Mouse (Mus musculus) embryo, embryonic 10 days (tissue): ENCODE data around the gene Ube2c.

Experiments
- DNase-seq: peaks from one replicate; pipeline ENCODE4 v3.0.0-alpha.2; 2015; ENCODE audit warnings: low spot score

The Ube2c gene

DNA sequence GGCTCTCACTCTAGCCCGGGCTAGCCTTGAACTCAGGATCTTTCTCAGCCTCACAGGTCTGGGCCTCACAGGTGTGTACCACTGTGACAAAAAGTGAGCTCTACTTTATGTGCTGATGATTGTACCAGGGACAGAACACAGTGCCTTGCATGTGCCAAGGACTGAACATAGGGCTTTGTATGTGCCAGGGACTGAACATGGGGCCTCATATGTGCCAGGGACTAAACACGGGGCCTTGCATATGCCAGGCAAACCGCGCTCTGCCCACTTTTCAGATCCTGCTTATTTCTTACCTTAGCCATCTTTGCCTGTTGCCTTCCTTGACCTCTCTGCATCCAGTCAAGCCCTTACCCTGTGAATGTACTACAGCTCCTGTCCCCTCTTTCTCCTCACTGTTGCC, 7.7 kb upstream of the Ube2c start:
- no peak for DNase-seq

DNA sequence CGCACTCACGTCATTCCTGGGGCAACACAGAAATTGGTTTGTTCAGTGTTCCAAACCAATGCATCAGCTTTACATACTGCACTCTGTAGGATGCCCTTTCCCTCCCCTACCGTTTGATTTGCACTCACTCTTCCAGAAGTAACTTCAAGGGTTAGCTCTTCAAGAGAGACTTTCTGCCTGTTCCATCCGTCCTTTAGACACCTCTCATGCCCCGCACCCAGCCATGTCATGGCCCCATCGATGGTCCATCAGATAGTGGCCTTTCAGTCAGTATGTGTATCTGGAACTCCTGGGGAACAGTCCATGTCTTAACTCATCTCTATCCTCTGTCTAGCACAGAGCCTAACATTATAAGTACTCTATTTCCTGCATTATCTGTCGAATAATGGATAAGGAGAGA, 7.1 kb upstream of the Ube2c start:
- no peak for DNase-seq

DNA sequence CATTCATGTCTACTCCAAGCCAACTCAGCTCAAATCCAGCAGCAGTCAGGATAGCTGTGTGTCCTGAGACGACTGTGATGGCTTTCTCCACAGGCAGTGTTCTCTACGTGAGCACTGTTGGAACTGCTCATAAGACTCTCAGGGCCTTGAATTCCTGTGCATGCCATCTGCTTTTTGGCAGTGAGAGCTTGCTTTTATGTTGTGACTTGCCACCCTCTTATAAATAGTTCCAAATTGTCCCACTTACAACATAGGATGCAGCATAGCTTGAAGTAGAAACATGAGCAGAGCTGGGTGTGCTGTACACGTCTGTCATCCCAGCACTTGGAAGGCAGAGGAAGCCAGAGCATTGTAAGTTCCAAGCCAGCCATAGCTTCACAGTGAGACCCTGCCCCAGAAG, 3.9 kb upstream of the Ube2c start:
- DNase-seq: no peak

DNA sequence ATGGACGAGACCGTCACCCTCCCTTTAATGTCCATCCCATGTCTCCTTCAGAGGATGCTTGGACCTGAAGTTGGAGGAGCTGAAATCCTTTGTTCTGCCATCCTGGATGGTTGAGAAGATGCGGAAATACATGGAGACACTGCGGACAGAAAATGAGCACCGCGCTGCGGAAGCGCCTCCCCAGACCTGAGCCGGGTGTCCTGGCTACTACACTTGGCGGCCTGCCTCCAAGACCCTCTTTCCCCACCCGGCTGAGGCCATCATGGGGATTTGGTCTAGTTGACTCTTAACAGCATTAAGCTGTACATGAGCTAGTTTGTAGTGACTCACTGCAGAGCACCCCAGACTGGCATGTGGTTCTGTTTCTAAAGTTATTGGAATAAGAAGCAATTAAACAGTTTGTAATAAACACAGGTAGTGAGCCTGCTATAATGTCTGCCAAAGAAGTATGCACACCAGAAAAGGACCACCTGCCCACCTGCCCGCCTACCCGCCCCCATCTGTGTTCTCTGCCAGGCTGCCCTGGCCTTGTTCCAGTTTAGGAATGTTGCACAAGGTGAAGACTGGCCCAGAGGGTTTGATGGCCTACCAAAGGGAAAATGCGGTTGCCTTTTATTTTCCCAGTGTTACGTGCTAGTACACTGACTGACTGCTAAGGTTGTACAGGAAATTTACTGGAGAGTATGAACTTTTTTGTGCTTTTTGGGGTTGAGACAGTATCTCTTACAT, 1.7 kb upstream of the Ube2c start:
- no peak for DNase-seq

DNA sequence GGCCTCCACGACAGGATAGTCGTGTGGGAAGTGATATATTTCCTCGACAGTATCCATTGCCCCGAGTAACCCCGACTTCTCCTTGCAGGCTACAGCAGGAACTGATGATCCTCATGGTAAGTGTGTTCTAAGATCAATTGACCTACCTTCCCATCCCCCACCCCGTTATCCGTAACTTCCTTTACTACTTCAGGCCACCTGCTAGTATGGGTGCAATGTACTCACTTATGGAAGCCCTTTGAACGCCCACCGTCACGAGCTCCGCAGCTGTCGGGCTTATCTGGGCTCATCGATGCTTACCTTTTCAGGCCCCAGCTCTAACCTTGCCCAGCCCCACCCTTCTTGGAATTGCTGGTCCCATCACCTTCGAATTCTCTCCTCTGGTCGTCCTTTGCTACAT, 581 bp downstream of the Ube2c start:
- DNase-seq: no peak

DNA sequence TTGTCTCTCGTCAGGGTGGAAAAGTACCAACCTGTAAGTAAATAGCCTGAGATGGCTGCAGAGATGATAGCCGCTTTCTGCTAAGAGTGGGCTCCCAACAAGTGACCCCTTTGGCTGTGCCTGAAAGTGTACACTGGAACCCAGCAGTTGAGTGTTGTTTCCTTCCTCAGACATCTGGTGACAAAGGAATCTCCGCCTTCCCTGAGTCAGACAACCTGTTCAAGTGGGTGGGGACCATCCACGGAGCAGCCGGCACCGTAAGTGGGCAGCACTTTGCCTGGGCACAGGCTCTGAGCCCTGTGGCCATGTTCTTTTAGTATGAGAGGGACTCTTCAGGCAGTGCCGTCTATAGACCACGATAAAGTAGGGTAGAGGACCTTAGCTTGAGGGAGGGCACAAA, 1.4 kb downstream of the Ube2c start:
- no peak for DNase-seq

DNA sequence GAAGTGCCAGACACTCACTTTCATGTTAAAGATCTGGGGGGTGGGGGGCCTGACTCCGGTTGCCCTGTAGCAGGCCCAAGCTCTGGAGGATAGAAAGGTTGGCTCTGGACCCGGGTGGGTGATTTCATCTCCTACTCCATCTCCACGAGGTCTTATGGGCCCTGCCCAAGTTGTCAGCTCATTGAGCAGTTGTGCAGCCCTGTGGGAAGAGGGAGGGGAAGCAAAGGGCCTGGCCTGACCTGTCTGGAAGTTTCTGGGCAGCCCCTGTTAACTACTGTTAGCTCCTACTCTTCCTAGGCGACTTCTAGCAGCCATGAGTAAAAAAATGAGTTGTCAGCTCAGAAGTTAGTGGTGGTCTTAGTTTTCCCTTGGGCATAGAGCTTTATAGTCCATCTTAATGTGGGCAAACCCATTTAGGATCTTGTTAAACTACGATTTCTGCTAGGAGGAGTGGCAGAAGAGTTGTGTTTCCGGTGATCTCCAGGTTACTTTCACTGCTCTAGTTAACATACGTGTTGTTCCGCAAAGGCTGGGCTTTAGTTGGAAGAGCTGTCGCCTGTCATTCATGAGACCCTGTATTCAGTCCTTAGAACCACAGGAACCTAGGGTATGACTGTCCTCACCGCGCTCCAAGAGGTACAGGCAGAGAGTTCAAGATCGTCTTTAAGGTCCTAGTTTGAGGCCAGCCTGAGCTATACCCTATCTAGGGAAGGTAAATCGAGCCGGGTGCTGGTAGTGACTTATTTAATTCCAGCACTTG, 3.7 kb downstream of the Ube2c start:
- no peak for DNase-seq

DNA sequence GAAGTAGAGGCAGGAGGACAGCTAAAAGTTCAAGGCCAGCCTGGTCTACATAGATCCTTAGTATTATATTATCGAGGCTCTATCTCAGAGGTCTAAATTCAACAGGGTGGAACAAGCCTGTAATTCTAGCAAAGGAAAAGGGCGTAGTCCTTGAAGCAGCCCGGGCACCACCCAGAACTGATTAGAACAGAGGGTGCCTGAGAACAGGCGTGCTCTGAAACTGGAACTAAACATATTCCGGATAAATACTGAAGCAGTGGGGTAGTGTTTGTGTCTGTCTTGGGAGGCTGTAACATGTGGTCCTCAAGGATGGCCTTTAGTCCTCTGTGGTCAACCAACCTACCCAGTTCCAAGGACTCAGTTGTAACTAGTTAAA, 4.3 kb downstream of the Ube2c start:
- no peak for DNase-seq

DNA sequence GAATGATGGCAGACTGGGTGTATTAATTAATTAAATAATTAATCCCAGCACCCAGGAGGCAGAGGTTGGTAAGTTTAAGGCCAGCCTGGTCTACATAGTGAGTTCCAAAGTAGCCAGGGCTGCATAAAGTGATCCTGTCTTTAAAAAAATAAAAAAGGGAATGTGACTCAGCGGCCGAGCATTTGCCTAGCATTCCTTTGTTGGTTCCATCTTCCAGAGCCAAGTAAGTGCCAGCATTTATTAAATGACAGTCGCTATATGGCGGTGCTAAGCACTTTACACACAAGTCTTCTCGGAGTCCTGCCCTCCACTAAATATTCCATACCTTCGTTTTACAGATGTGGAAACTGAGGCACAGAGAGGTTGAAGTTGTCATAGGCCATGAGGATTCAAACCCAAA, 6.4 kb downstream of the Ube2c start:
- no peak for DNase-seq

DNA sequence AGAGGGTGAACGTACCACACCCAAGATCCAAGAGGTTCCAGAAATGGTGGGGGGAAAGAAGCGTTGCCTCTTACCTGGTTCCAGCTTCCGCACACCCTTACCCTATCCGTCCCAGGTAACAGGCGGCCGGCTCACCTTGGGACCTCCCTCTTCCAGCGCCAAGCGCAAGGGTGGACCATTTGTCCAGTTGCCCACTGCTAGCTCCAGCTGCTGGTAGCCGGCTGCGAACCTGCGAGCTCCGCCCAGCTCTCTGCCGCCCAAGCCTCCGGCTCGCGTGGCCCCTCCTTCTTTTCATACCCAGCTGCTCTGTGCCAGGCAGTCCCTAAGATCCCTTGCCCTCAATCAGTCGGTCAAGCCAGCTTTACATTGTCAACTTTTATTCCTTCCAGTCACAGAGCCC, 7.1 kb downstream of the Ube2c start:
- DNase-seq: no peak

DNA sequence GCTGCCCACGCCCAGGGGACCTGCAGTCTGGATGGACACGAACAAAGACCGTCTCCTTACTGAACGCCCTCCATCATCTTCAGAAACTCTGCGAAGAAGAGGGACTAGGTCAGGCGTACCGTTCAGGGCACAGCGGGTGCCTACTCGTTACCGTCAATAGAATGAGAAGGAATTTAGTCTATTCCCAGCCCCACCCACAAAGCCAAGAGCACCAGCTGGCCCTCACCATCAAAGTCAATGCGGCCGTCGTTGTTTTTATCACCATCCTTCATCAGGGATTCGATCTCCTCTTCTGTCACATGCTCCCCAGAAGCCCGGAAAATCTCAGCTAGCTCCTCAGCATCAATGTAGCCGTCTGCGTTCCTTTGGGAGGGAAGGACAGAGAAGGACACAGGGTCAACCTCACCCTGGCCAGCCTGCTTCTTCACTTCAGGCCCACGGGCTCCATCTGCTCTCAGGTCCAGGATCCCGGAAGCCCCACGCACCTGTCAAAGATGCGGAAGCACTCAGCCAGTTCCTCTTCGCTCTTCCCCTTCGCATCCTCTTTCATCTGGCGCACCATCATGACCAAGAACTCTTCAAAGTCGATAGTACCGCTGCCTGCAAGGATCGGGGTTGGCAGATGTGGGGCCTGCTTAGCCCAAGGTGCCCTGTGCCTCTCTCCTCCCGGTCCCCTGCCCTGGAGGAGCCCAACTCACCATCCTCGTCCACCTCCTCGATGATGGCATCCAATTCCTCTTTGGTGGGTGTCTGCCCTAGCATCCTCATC, 7.7 kb downstream of the Ube2c start:
- DNase-seq: no peak

DNA sequence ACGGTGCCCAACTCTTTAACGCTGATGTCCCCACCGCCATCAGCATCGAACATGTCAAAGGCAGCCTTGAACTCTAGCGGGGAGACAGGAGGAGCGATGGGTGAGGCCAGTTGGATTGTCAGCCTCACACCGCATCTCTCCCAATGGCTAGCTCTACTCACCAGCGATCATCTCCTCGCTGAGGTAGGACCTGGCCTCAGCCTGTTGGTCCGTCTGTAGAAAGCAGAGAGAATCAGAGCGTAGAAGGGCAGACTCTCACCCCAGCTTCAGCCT, 8.3 kb downstream of the Ube2c start:
- no peak for DNase-seq

DNA sequence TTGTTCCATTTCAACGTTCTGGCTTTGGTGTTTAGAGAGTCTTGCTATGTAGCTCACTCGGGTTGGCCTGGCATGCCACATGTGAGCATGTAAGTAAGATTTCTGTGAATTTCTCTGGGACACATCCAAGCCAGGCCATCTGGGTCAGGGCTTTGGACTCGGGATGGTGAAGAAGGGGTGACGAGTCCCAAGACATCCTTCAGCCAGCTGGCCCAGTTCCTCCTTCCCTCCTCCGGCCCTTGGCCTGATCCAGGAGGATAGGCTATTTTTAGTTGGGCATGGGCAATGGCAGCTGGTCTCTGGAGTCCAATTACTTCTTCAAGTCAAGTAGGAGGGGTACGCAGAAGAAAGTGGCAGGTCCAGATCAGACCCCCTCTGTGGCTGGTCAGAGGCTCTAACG, 9.1 kb downstream of the Ube2c start:
- DNase-seq: no peak

DNA sequence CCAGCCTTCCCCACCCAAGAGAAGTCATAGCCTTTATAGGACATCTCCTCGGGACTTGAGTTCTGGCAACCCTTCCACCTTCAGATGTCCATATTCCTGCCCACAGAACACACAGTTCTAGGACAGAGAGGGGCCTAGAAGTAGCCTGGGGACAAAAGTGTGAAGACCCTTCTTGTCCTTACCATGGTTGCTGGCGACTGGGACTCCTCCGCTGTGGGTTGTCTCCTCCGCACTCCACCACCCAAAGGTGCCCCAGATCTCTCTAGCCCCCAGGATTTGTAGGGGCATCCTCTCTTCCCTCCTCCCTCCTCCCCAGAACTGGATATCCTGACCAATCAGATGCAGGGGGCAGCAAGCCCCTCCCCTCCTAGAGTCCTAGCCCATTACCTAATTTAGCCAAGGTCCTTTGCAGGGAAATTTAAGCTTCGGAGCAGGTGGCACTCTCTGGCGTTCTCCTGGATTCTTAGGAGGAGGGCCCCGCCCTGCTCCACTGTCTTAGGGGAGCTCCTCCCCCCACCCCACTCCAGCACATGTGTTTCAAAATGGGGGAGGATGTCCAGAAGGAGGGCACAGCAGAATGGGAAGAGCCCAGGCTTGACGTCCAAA, 9.9 kb downstream of the Ube2c start, which contains the start of gene Tnnc2:
Tnnc2 (minus strand) TSS at position 487 of the 606 bp plus-strand sequence.
- no peak for DNase-seq

DNA sequence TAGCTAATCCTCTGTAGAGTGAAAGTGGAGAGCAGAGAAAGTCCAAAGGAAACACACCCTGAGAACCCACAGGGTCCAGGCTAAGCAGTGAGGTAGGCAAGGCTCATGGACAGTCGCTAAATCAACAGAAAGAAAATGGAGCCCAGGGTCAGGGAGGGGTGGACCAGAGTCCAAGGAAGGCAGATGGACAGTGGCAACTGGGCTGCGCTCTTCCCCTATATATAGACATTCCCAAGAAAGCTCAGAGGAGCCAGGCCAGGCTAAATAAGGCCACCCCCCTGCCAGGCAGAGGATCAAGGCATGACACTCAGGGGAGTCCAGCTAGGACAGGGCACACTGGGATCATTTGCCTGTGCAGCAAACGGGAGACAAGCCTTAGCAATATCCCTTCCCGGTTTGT, 12.2 kb downstream of the Ube2c start:
- no peak for DNase-seq

DNA sequence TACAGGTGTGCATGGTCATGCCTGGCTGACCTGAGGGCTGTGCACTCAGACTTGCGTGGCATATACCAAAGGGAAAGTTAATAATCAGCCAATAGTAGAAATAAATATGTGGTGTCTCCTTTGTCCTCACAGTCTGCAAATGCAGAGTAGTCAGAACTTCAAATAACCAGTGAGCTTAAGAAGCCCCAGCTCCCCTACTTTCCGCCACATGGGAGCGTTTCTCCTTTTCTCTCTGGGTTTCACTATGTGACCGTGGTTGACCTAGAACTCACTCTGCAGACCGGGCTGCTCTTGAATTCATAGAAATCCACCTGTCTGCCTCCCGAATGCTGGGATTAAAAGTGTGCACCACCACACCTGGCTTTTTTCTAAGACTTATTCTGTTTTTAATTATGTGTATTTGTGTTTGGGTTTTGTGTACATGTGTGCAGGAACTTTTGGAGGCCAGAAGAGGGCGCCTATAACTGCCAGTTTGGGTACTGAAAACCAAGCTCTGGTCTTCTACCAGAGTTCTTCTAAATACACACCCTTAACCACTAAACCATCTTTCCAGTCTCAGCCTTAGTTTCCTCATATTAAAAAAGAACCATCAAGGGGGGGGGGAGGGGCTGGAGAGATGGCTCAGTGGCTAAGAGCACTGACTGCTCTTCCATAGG, 14.4 kb downstream of the Ube2c start:
- no peak for DNase-seq

DNA sequence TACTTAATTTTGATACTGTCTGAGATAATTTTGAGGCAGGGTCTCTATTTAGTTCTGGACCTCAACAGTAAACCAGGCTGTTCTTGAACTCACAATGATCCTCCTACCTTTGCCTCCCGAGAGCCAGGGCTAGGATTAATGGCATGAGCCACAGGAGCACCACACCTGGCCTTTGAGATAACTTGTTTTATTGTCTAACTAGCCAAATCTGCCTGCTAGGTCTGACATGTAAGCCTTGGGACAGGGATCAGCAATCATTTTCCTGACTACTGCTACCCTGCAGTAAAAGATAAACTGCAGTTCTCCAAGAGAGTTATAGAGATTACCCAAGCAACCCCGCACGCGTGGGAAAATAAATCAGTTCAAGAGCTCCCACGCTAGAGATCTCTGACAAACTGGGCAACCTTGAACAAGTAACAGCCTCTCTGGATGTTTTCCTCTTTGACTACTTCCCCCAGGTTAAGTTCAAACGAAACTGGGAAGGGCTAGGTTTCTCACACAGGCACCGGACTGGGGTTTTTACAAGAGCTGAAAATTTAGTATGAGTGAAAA, 15.2 kb downstream of the Ube2c start:
- no peak for DNase-seq

DNA sequence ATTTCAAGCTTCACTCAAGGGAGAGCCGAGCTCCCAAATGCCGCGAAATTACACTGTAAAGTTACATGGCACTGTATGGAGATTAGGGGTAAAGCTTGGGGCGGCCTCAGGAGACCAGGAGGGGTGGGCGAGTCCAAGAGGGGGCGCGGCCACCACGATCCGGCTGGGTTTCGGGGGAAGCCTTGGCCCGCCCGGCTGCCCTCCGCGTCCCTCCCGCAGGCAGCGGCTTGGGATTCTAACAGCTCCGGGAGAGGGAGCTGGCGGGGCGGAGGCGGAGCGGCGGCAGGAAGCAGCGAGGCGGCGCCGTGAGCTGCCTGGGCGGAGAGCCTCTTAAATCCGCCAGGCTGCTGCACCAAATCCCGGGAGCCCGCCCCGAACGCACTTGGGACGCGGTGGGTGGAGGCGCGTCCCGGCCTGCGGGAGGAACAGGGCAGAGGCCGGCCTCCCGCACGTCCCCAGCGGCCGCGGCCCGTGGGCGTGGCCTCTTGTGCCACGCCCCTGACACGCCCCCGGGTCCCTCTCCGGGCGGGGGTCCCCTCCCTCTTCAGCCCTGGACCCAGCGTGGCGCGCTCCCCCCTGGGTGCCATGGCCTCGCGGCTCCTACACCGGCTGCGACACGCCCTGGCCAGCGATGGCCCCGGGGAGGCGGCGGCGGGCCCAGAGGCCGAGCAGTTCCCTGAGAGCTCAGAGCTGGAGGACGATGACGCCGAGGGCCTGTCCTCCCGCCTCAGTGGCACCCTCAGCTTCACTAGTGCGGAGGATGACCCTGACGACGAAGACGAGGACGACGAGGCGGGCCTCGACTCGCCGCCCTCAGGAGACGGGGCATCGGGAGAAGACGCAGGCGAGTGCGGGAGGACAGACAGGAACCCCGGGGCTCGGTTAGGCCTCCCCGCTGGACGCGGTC, 16.0 kb downstream of the Ube2c start, which contains the start of gene Snx21:
Snx21 (plus strand) TSS at position 343 of the 907 bp plus-strand sequence.
- peak; percentile 83 for DNase-seq

DNA sequence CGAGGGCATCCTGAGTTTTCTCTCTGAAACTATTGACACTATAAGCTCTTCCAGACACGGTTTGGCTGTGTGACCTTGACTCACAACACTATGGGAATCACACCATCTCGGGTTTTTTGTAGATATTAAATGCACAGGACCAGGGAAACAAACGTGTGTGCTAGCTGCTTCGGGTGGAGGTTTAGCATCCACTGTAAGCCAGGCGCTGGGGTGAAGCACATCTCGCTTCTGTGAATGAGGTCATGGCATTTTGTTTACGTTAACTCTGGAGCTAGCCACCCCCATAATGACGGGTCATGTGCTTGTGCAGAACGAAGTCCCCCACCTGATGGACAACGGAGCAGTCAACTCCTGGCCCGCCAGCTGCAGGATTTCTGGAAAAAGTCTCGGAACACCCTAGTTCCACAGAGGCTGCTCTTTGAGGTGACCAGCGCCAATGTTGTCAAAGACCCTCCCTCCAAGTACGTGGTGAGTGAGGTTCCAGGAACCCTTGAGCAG, 16.7 kb downstream of the Ube2c start:
- DNase-seq: peak; percentile 42

DNA sequence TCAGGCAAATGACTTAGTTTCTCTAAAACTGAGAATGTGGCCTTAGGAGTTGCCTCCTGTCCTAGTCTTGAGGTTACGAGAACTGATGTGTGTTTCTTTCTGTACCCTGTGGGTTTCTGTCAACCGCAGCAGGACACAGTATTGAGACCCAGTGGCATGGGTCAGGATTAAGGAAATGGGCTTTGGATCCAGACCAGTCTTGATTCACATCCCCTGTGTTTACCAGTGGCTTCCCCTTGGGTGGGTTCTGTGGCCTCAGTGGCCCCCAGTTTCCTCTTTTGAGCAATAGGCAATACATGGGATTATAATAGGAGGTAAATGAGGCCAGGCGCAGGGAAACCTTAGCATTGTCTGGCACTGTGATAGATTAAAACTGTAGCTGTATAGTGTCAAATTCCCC, 17.3 kb downstream of the Ube2c start:
- DNase-seq: no peak

DNA sequence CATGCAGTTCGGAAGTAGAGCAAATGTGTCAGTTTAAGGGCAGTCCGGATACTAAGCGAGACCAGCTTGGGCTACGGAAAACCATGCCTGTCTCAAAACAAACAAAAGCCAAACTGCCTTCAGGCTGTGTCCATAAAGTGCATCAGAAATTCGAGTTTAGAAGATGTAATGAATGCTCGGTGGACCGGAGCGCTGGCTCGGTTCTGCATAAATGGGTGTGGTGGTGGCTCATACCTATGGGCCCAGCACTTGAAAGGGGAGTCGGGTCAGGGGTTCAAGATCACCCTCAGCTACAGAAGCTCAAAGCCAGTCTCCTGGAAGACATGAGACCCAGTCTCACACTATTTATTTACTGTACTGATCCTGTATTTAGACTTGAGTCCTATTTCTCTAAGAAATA, 18.1 kb downstream of the Ube2c start:
- no peak for DNase-seq
